Comparison of ENCODE assay signal across 19 mouse cellular contexts in the genomic region with DNA sequence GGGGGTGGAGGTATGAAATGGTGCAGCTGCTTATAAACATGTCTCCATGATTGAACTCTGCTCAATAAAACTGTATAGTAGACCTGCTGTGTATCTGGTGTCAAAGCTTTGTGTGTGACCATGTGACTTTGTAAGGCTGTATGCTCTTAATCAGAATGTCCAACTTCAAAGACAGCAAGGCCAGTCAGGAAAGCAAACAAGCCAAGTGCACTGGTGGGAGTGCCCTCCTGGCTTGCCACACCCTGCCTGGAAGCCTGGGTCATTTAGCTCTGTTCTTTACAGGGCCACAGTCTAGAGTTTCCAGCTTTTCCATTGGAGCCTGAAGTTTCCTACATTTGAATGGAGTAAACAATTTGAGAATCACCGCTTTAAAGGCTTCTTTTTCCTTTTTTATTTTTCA.
A peak's percentile ranks its signal among the peaks of the same experiment; 100 is the strongest.
DNase-seq lines count a peak whose midpoint lies in the region; ATAC-seq and TF ChIP-seq lines count a peak whose summit lies in the region.
"Had no signal": no experiment of that assay in that cellular context is flagged by ENCODE, and none has a peak within 500 bp of the region (broad histone marks: within the 10 kb centered on the region; RNA-seq: fewer than 3 reads in every experiment).

No protein-coding gene starts in this region.

- H3K27me3 ChIP-seq in intestine, embryonic 15.5 days (replicated peaks), result no peaks in the 10 kb centered on the region
- no peaks in the 10 kb centered on the region for H3K27me3 ChIP-seq in intestine, postnatal 0 days (replicated peaks; ENCODE audit: control insufficient read depth, insufficient read depth, low read length)
- no peaks in the 10 kb centered on the region for H3K27me3 ChIP-seq in stomach, embryonic 15.5 days (replicated peaks)
- H3K27me3 ChIP-seq in stomach, postnatal 0 days (ENCODE audit: control insufficient read depth, insufficient read depth, low read length), result no peaks in the 10 kb centered on the region
- H3K27me3 ChIP-seq: embryonic facial prominence, embryonic 12.5 days; forebrain, embryonic 13.5 days; forebrain, embryonic 15.5 days had no signal

- intact Hi-C loops in left cerebral cortex, postnatal 25 days (cut with DNase I), result no loop called here

- no peaks in the 10 kb centered on the region for H3K36me3 ChIP-seq in intestine, embryonic 15.5 days
- H3K36me3 ChIP-seq in intestine, postnatal 0 days (ENCODE audit: control insufficient read depth, insufficient read depth), result no peaks in the 10 kb centered on the region
- H3K36me3 ChIP-seq in stomach, embryonic 15.5 days, result no peaks in the 10 kb centered on the region
- H3K36me3 ChIP-seq in stomach, postnatal 0 days (ENCODE audit: control insufficient read depth, insufficient read depth, low read length), result no peaks in the 10 kb centered on the region
- H3K36me3 ChIP-seq: embryonic facial prominence, embryonic 10.5 days; embryonic facial prominence, embryonic 12.5 days; forebrain, embryonic 15.5 days had no signal

- H3K9me3 ChIP-seq in intestine, embryonic 15.5 days, result no peaks in the 10 kb centered on the region
- H3K9me3 ChIP-seq in intestine, postnatal 0 days (ENCODE audit: control insufficient read depth), result no peaks in the 10 kb centered on the region
- no peaks in the 10 kb centered on the region for H3K9me3 ChIP-seq in stomach, embryonic 15.5 days
- H3K9me3 ChIP-seq in stomach, postnatal 0 days (ENCODE audit: control insufficient read depth, low read length), result no peaks in the 10 kb centered on the region
- H3K9me3 ChIP-seq: embryonic facial prominence, embryonic 10.5 days; embryonic facial prominence, embryonic 12.5 days; forebrain, embryonic 13.5 days; forebrain, embryonic 15.5 days had no signal

- no peaks in the 10 kb centered on the region for H3K4me1 ChIP-seq in intestine, embryonic 15.5 days (replicated peaks)
- no peaks in the 10 kb centered on the region for H3K4me1 ChIP-seq in intestine, postnatal 0 days (replicated peaks; ENCODE audit: control insufficient read depth, insufficient read depth, low read length)
- H3K4me1 ChIP-seq in stomach, embryonic 15.5 days, result no peaks in the 10 kb centered on the region; the same call in 1 of the 2 replicates
- no peaks in the 10 kb centered on the region for H3K4me1 ChIP-seq in stomach, postnatal 0 days (replicated peaks; ENCODE audit: control insufficient read depth, insufficient read depth)
- H3K4me1 ChIP-seq: embryonic facial prominence, embryonic 12.5 days; forebrain, embryonic 13.5 days; forebrain, embryonic 15.5 days had no signal

- TF ChIP-seq CTCF in intestine, postnatal 0 days (IDR thresholded peaks at IDR 0.05; ENCODE audit: low read depth), result no peak
- no peak for TF ChIP-seq CTCF in stomach, postnatal 0 days (IDR thresholded peaks at IDR 0.05; ENCODE audit: low read depth)

- WGBS in intestine, embryonic 15.5 days, result 63% methylated on average over 1 of the region's 1 CpGs
- 61% methylated on average over 1 of the region's 1 CpGs for WGBS in intestine, postnatal 0 days
- WGBS in stomach, embryonic 15.5 days, result 69% methylated on average over 1 of the region's 1 CpGs
- WGBS in stomach, postnatal 0 days, result 57% methylated on average over 1 of the region's 1 CpGs

- H3K4me2 ChIP-seq in intestine, embryonic 15.5 days (replicated peaks), result no peak overlapping the region
- H3K4me2 ChIP-seq in intestine, postnatal 0 days (replicated peaks; ENCODE audit: low read depth), result no peak overlapping the region
- no peak overlapping the region for H3K4me2 ChIP-seq in stomach, embryonic 15.5 days
- H3K4me2 ChIP-seq in stomach, postnatal 0 days (replicated peaks; ENCODE audit: low read depth), result no peak overlapping the region
- H3K4me2 ChIP-seq: embryonic facial prominence, embryonic 12.5 days; forebrain, embryonic 13.5 days; forebrain, embryonic 15.5 days had no signal

- no peak overlapping the region for H3K4me3 ChIP-seq in intestine, embryonic 15.5 days (replicated peaks)
- no peak overlapping the region for H3K4me3 ChIP-seq in intestine, postnatal 0 days (ENCODE audit: low read depth, low read length)
- H3K4me3 ChIP-seq in stomach, embryonic 15.5 days (replicated peaks), result no peak overlapping the region
- no peak overlapping the region for H3K4me3 ChIP-seq in stomach, postnatal 0 days (ENCODE audit: low read depth, low read length)
- H3K4me3 ChIP-seq: embryonic facial prominence, embryonic 10.5 days; embryonic facial prominence, embryonic 12.5 days; forebrain, embryonic 13.5 days; forebrain, embryonic 15.5 days had no signal

- no peak for TF ChIP-seq EP300 in stomach, postnatal 0 days (optimal IDR thresholded peaks at IDR 0.05)

- H3K9ac ChIP-seq in intestine, embryonic 15.5 days, result no peak overlapping the region
- H3K9ac ChIP-seq in intestine, postnatal 0 days (ENCODE audit: low read depth, low read length), result no peak overlapping the region
- H3K9ac ChIP-seq in stomach, embryonic 15.5 days, result no peak overlapping the region
- H3K9ac ChIP-seq in stomach, postnatal 0 days (ENCODE audit: low read length), result no peak overlapping the region
- H3K9ac ChIP-seq: embryonic facial prominence, embryonic 12.5 days; forebrain, embryonic 13.5 days; forebrain, embryonic 15.5 days had no signal

- peak; percentile 68; the same call in 1 of the 2 replicates for ATAC-seq in intestine, embryonic 15.5 days
- no peak for ATAC-seq in intestine, postnatal 0 days
- peak; percentile 82 for ATAC-seq in stomach, embryonic 15.5 days (ENCODE audit: insufficient read depth, low FRiP score, low read depth)
- peak; percentile 81 for ATAC-seq in stomach, postnatal 0 days (ENCODE audit: low FRiP score, low TSS enrichment)
- ATAC-seq: forebrain, embryonic 13.5 days; forebrain, embryonic 15.5 days had no signal

- H3K27ac ChIP-seq in intestine, embryonic 15.5 days, result no peak overlapping the region
- no peak overlapping the region for H3K27ac ChIP-seq in intestine, postnatal 0 days (ENCODE audit: low read depth, low read length)
- H3K27ac ChIP-seq in stomach, embryonic 15.5 days, result no peak overlapping the region
- H3K27ac ChIP-seq in stomach, postnatal 0 days (replicated peaks), result no peak overlapping the region
- H3K27ac ChIP-seq: embryonic facial prominence, embryonic 10.5 days; embryonic facial prominence, embryonic 12.5 days; forebrain, embryonic 13.5 days; forebrain, embryonic 15.5 days had no signal

- peak; percentile 55 for DNase-seq in stomach, postnatal 0 days (ENCODE audit: low spot score)
- DNase-seq in embryo, embryonic 11 days, result no peak
- no peak for DNase-seq in left cerebral cortex, postnatal 25 days (ENCODE audit: low spot score in 2 of 2)
- DNase-seq: adrenal gland, adult 2 months; adrenal gland, postnatal 10 days; adrenal gland, postnatal 25 days; cerebellum, adult 11 months; cerebellum, adult 18-20 months; cerebellum, adult 8-10 months; cerebellum, adult 9-11 months; cerebellum, postnatal 14 days; cerebellum, postnatal 36 days had no signal
